Mouse (Mus musculus) MEL (cell line): ENCODE results near the gene Rnase4. TPM values are rescaled to one million over a fixed set of nuclear protein-coding genes. Genes with fewer than 3 reads are reported as not detected.

Experiments used
- DNase-seq: peaks from one replicate; pipeline ENCODE4 v3.0.0; 2011; ENCODE audit warnings: low read depth, low spot score
- H3K27ac ChIP-seq: 2 replicates; pipeline ENCODE4 v1.5.1; 2012; ENCODE audit warnings: low read depth, mild to moderate bottlenecking, control low read depth, low read length, moderate library complexity; ENCODE audit not compliant: control insufficient read depth
- H3K27me3 ChIP-seq, 2 experiments: fragments of 150-350 bp in 1 of 2; sonication (generic) in 1 of 2; 2 replicates each; pipeline ENCODE4 v1.6.1; 2012; ENCODE audit warnings: low read length in 2 of 2, mild to moderate bottlenecking in 2 of 2, improper control_type of control experiment in 1 of 2, moderate library complexity in 1 of 2; ENCODE audit not compliant: insufficient read depth in 2 of 2, control insufficient read depth in 1 of 2
- H3K36me3 ChIP-seq, 2 experiments: 2 replicates each; pipeline ENCODE4 v1.6.1; 2012 to 2014; ENCODE audit warnings: low read length in 2 of 2, improper control_type of control experiment in 1 of 2, inconsistent platforms in 1 of 2, mild to moderate bottlenecking in 1 of 2; ENCODE audit not compliant: insufficient read depth in 2 of 2, control insufficient read depth in 1 of 2
- H3K4me1 ChIP-seq, 2 experiments: fragments of 150-350 bp in 1 of 2; sonication (generic) in 1 of 2; 2 replicates each; pipeline ENCODE4 v1.6.1; 2012; ENCODE audit warnings: low read length in 2 of 2, improper control_type of control experiment in 1 of 2, mild to moderate bottlenecking in 1 of 2; ENCODE audit not compliant: insufficient read depth in 2 of 2, control insufficient read depth in 1 of 2
- H3K4me3 ChIP-seq, 2 experiments: fragments of 150-350 bp in 1 of 2; sonication (generic) in 1 of 2; 2 replicates each; pipeline ENCODE4 v1.5.1; 2012; ENCODE audit warnings: low read depth in 2 of 2, low read length in 2 of 2, mild to moderate bottlenecking in 2 of 2, moderate library complexity in 2 of 2, control low read depth in 1 of 2, improper control_type of control experiment in 1 of 2; ENCODE audit not compliant: control insufficient read depth in 1 of 2, insufficient read depth in 1 of 2
- H3K79me2 ChIP-seq: 2 replicates; pipeline ENCODE4 v1.6.1; 2012; ENCODE audit warnings: mild to moderate bottlenecking, low read length, moderate library complexity; ENCODE audit not compliant: control insufficient read depth, poor library complexity, insufficient read depth
- H3K9ac ChIP-seq: 2 replicates; pipeline ENCODE4 v1.6.1; 2012; ENCODE audit warnings: low read depth, mild to moderate bottlenecking, control low read depth, low read length, moderate library complexity; ENCODE audit not compliant: control insufficient read depth, poor library complexity, severe bottlenecking
- H3K9me3 ChIP-seq: fragments of 150-350 bp; sonication (generic); replicated peaks from 2 replicates; pipeline ENCODE4 v1.6.1; 2012; ENCODE audit warnings: mild to moderate bottlenecking, low read length, improper control_type of control experiment, moderate library complexity; ENCODE audit not compliant: insufficient read depth
- CHD2 ChIP-seq: IDR thresholded peaks from 2 replicates; pipeline ENCODE4 v1.6.1; 2011; ENCODE audit warnings: low read length, improper control_type of control experiment
- ELF1 ChIP-seq: IDR thresholded peaks from 2 replicates; pipeline ENCODE4 v1.6.1; 2014; ENCODE audit warnings: low read depth, mild to moderate bottlenecking, inconsistent platforms, low read length, improper control_type of control experiment, moderate library complexity
- EP300 ChIP-seq, 2 experiments: IDR thresholded peaks; 2 replicates each; pipeline ENCODE4 v1.6.1; 2011; ENCODE audit warnings: improper control_type of control experiment in 2 of 2, low read length in 2 of 2, low read depth in 1 of 2, mild to moderate bottlenecking in 1 of 2
- GABPA ChIP-seq: IDR thresholded peaks from 2 replicates; pipeline ENCODE4 v1.6.1; 2012; ENCODE audit warnings: low read depth, mild to moderate bottlenecking, inconsistent platforms, low read length, improper control_type of control experiment, moderate library complexity
- HCFC1 ChIP-seq: IDR thresholded peaks from 2 replicates; pipeline ENCODE4 v1.6.1; 2012; ENCODE audit warnings: low read depth, mild to moderate bottlenecking, inconsistent platforms, low read length, improper control_type of control experiment, moderate library complexity
- MAFK ChIP-seq: IDR thresholded peaks from 2 replicates; pipeline ENCODE4 v1.6.1; 2011; ENCODE audit warnings: low read depth, mild to moderate bottlenecking, low read length, improper control_type of control experiment, borderline replicate concordance
- MAX ChIP-seq: IDR thresholded peaks from 2 replicates; pipeline ENCODE4 v1.6.1; 2011; ENCODE audit warnings: low read length, improper control_type of control experiment
- MXI1 ChIP-seq: IDR thresholded peaks from 2 replicates; pipeline ENCODE4 v1.6.1; 2011; ENCODE audit warnings: mild to moderate bottlenecking, low read depth, low read length, improper control_type of control experiment
- MYC ChIP-seq: IDR thresholded peaks from 2 replicates; pipeline ENCODE4 v1.6.1; 2011; ENCODE audit warnings: low read depth, mild to moderate bottlenecking, low read length, improper control_type of control experiment, moderate library complexity
- SIN3A ChIP-seq: IDR thresholded peaks from 2 replicates; pipeline ENCODE4 v1.6.1; 2012; ENCODE audit warnings: low read length, improper control_type of control experiment, inconsistent platforms
- TAL1 ChIP-seq: IDR thresholded peaks from 2 replicates; pipeline ENCODE4 v1.6.1; 2012; ENCODE audit warnings: mild to moderate bottlenecking, inconsistent platforms, low read length, moderate library complexity, mixed read lengths
- TBP ChIP-seq: IDR thresholded peaks from 2 replicates; pipeline ENCODE4 v1.8.0; 2011; ENCODE audit warnings: low read depth, low read length, improper control_type of control experiment
- UBTF ChIP-seq: IDR thresholded peaks from 2 replicates; pipeline ENCODE4 v1.6.1; 2012; ENCODE audit warnings: low read depth, mild to moderate bottlenecking, inconsistent platforms, low read length, improper control_type of control experiment, moderate library complexity, borderline replicate concordance; ENCODE audit not compliant: insufficient read depth
- ZC3H11A ChIP-seq: IDR thresholded peaks from 2 replicates; pipeline ENCODE4 v1.6.1; 2012; ENCODE audit warnings: low read depth, mild to moderate bottlenecking, inconsistent platforms, low read length, improper control_type of control experiment
- ZNF384 ChIP-seq: IDR thresholded peaks from 2 replicates; pipeline ENCODE4 v1.6.1; 2012; ENCODE audit warnings: low read depth, mild to moderate bottlenecking, inconsistent platforms, low read length, improper control_type of control experiment
- polyA plus RNA-seq, 2 experiments: library from polyadenylated mRNA; stranded (reverse) in 1 of 2; unstranded in 1 of 2; fragments of >175 nt in 1 of 2; fragments of >200 nt in 1 of 2; gene quantifications; 2 replicates each; pipeline versions ENCODE4 v1.2.1 to v1.2.4; 2012; ENCODE audit warnings: low replicate concordance in 2 of 2, low read depth in 1 of 2; ENCODE audit not compliant: insufficient read length in 2 of 2, insufficient read depth in 1 of 2, missing spikeins in 1 of 2
- total RNA-seq: library from RNA; depleted of rRNA; stranded (reverse); fragments of 300-350 nt; gene quantifications from 2 replicates; pipeline ENCODE4 v1.2.3, GENCODE M21; 2012; rRNA removed

Rnase4 gene
- total RNA-seq: not detected in 2 replicates
- polyA plus RNA-seq: under 1 TPM in 1 of 2 experiments, not detected in 1; 0.18 TPM

GRCm38 (mm10) chr14:51090921-51091900, at the start of gene Rnase4, which contains the start of gene Ang:
TSS of gene Rnase4 (plus strand) at chr14:51091077.
TSS of gene Ang (plus strand) at chr14:51091150.
- Histone ChIP-seq H3K27ac (0 out of 2 replicates have a peak within 1 kb of the TSS, but pooled peaks have one; percentile 16), H3K4me1 (peaks cover 0 to 3% of the 10 kb centered on the region in 2 experiments; a peak in 1 of 4 replicates), H3K36me3 (peaks cover 0 to 2% of the 10 kb centered on the region in 2 experiments; a peak in 2 of 4 replicates), H3K9me3 (no peaks in the 10 kb centered on the region), H3K4me3 (peak within 1 kb of the TSS; percentile 71 to 74), H3K27me3 (no peaks in the 10 kb centered on the region), H3K9ac (peak within 1 kb of the TSS; percentile 42), H3K79me2 (no peaks in the 10 kb centered on the region)
- peak; percentile 30 for DNase-seq
- TF ChIP-seq MAX (no peak), SIN3A (no peak), EP300 (IDR thresholded peaks at IDR 0.05; ENCODE audit: low read depth in 1 of 2, low read length in 2 of 2) (no peak), MAFK (no peak), ZNF384 (no peak), ZC3H11A (no peak), TAL1 (no peak), ELF1 (no peak), HCFC1 (no peak), MYC (no peak)

GRCm38 (mm10) chr14:51041769-51042168, 49.1 kb upstream of the Rnase4 start, which contains the start of gene Rnase9:
TSS of gene Rnase9 (minus strand) at chr14:51041869.
- TF ChIP-seq TBP (no peak), GABPA (no peak), UBTF (no peak), MXI1 (no peak), CHD2 (no peak), MAX (no peak), ZC3H11A (no peak)
- Histone ChIP-seq H3K27me3 (no peaks in the 10 kb centered on the region; a peak in 1 of 4 replicates), H3K79me2 (no peaks in the 10 kb centered on the region), H3K4me3 (no peak within 1 kb of the TSS), H3K27ac (no peak within 1 kb of the TSS), H3K36me3 (no peaks in the 10 kb centered on the region), H3K9ac (no peak within 1 kb of the TSS), H3K4me1 (no peaks in the 10 kb centered on the region), H3K9me3 (no peaks in the 10 kb centered on the region)
- no peak for DNase-seq
